Mouse (Mus musculus): ENCODE results near the gene Morc1. TPM values are rescaled to one million over a fixed set of nuclear protein-coding genes. Genes with fewer than 3 reads are reported as not detected.

Morc1 gene
- total RNA-seq (2014; fragmentation: Nextera tagmentation) = not detected in 2 replicates
- total RNA-seq (2017) = not detected in 2 replicates

GRCm38 (mm10) chr16:48431027-48431426 is at the start of gene Morc1:
Gene Morc1 (plus strand): TSS chr16:48431237.
- no peak for ATAC-seq (replicated peaks; ENCODE audit: poor library complexity, severe bottlenecking)

DNA sequence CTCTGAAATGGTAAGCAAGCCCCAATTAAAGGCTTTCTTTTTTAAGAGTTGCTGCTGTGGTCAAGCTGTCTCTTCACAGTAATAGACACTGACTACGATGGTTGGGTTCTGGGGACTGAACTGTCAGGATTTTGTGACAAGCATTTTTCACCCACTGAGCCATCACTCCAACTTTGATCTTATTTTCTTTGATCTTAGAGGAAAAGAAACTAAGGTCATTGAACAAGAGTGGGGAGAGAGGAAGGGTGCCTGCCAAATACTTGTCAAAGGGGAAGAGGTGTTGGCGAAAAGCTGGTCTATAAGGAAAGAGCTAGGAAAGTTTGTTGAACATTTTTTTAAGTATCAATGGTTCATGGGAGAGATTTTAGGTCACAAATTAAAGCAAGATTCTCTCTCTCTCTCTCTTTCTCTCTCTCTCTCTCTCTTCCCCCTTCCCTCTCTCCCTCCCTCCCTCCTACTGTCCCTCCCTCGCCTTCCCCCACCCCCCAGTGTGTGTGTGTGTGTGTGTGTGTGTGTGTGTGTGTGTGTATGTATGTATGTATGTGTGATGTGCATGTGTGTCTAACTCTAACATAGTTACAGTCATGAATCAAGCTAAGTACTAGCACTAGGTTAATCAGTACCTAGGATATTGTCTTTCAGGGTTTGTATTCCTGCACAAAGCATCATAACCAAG is 47.3 kb upstream of the Morc1 start:
- ATAC-seq (replicated peaks; ENCODE audit: poor library complexity, severe bottlenecking) = no peak

- no peak for ATAC-seq (replicated peaks; ENCODE audit: poor library complexity, severe bottlenecking)
These were observed 44.1 kb upstream of the Morc1 start for GRCm38 (mm10) chr16:48386982-48387381.

- ATAC-seq (replicated peaks; ENCODE audit: poor library complexity, severe bottlenecking) = no peak
These were observed 35.8 kb upstream of the Morc1 start for GRCm38 (mm10) chr16:48395278-48395677.

DNA sequence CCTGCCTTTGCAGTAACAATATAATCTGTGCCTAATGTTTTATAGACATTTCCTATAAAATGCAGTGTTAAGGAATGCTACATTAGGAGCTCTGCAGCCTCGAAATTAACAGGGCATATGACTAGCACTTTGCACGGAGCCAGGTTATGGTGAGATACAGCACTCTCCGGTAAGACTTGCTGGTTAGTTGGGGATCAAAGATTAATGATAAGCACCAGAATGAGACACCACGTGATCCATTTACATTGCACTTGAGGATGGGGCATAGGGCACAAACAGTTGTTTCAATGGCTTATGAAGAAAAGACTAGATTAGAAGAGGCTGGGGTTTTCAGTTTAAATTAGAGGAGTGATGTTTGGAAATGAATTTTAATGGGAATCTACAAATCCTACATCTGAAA is 28.1 kb upstream of the Morc1 start:
- ATAC-seq (replicated peaks; ENCODE audit: poor library complexity, severe bottlenecking) = no peak

DNA sequence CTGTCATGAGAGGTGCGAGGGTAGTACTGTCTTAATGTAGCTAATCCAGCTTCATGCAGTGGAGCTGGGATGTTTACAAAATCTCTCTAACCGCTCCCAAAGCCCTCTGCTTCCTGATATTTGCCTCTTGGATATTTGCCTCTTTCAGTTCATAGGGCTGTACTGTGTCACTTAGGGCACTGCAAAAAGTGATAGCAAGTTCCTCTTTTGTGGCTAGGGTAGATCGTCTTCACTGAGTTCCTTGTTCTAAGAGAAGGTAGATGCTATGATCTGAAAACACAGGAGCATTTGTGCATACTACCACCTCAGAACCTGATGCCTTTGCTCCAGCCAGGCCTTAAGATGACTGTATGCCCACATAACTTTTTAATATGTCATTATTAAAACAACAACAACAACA is 27.6 kb upstream of the Morc1 start:
- ATAC-seq (replicated peaks; ENCODE audit: poor library complexity, severe bottlenecking) = peak; percentile 67

- no peak for ATAC-seq (replicated peaks; ENCODE audit: poor library complexity, severe bottlenecking)
These were observed 27.0 kb upstream of the Morc1 start for GRCm38 (mm10) chr16:48404009-48404408.

DNA sequence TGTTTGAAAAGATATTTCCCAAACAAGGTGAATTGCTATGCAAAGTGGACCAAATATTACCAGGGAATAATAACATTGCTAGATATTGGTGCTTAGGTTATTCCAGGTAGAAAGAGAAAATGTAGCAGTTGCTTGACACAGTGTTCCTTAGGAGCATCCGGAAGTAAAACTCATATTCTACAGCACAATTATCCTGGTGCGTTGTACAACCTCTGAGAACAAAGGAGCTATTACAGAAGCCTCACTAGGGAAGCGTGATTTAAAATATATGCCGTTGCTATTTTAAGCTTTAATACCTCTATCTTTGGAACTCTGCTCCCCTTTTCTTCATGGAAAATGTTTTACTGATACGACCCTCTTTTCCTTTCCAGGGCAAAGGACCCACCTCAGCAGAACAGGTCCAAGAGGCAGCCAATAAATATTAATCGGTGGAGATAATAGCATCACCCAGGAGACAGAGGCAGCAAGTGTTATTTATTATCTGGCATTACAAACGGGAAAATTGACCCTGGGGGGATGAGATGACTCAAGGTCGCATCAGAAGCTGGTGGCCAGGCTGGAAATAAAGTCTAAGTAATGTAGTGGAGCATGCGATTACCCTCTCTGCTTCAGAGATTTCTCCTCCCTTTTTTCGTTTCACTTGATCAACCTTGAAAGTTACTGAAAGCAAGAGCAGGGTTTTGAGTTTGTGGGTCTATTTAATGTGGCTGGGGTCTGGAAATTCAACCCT is 25.2 kb upstream of the Morc1 start:
- ATAC-seq (replicated peaks; ENCODE audit: poor library complexity, severe bottlenecking) = no peak

DNA sequence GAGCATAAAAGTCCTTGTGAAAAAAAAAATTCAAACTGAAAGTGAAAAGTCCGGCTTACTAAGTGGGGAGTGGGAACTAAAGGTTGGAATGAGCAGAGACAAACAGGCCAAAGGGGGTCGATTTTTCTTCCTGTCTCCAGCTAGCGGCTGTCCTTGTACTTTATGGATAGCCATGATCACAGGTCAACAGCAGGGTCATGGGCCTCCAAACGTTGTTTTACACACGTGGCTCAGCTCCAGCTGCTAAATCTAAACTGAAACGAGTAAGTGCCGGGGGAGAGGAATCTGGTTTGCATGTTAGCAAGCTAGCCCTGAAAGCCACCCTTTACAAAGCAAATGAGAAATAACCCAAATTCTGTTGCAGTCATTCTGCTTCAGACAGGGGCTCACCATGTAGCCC is 21.5 kb upstream of the Morc1 start:
- no peak for ATAC-seq (replicated peaks; ENCODE audit: poor library complexity, severe bottlenecking)

GRCm38 (mm10) chr16:48410125-48410524 is 20.9 kb upstream of the Morc1 start:
- no peak for ATAC-seq (replicated peaks; ENCODE audit: poor library complexity, severe bottlenecking)

GRCm38 (mm10) chr16:48412246-48412645 is 18.8 kb upstream of the Morc1 start, which contains the start of gene Gm5485:
Gene Gm5485 (minus strand): TSS chr16:48412416.
- no peak for ATAC-seq (replicated peaks; ENCODE audit: poor library complexity, severe bottlenecking)

DNA sequence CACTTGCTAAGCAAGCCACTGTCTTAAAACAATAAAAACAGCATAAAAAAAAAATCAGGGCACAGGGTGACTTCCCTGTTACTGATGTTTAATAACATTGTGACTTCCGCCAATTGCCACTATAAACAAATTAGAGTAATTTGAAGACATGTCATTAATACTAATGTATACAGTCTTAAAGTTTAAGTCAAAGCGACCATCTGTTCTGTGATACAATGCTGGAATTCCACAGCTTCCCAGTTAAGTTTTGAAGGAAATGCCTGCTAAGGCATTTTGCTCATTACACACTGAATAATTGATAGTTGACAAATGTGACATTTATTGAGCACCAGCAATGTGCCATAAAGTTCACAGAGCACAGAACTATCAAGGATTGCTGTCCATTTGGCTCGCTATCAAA is 12.5 kb upstream of the Morc1 start:
- ATAC-seq (replicated peaks; ENCODE audit: poor library complexity, severe bottlenecking) = no peak

DNA sequence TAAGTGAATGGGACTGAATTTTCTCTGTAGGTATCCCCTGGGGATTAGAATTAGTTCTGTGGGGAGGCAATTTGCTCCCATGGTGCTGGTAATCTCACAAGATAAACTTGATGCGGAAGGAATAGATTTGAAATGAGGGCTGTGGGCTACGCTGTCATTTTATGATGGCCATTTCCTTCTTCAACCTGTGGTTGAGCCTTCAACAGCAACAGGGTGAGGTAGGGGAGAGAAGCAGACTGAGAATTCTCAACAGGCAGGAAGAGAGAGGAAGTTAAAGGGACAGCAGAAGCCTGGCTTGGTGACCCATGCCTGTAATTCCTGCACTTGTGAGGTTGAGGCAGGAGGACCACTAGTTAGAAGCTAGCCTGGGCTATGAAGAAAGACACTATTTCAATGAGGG is 12.0 kb upstream of the Morc1 start:
- ATAC-seq (replicated peaks; ENCODE audit: poor library complexity, severe bottlenecking) = no peak; the same call in 1 of the 2 replicates

DNA sequence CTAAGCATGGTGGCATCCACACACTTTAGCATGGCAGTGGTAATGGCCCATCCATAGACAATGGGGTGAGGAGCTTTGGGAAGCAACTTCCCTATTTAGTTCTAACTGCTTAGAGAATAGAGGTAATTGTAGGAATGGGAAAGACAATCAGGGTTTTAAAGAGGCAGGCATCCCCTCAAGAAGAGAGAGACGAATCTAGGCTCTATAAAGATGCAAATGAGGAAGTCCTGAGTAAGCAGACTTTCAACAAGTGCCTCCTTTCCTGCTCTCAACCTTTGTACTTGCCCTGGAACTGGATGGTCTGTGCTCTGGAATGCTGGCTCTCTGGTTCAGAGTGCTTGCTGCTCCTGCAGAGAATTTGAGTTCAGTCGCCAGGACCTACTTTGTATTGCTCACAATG is 8.5 kb upstream of the Morc1 start:
- ATAC-seq (replicated peaks; ENCODE audit: poor library complexity, severe bottlenecking) = no peak

DNA sequence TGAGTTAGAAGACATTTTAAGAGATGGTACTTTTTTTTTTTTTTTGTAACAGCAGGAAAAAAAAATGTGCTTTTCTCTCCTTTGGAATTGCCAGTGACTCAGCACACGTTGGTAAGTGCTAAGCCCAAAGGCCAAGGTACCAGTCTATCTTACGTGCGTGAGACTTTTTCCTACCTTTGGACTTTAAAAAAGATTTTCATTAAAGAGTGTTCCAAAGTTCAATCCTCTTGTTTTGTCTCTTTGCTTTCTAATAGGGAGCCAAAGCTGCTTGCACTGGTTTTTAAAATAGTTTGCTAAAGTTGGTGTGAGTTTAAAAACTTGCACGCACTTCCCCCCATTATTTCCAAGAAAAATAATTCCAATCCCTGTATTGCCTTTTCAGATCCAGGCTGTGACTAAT is 7.0 kb upstream of the Morc1 start:
- no peak for ATAC-seq (replicated peaks; ENCODE audit: poor library complexity, severe bottlenecking)

DNA sequence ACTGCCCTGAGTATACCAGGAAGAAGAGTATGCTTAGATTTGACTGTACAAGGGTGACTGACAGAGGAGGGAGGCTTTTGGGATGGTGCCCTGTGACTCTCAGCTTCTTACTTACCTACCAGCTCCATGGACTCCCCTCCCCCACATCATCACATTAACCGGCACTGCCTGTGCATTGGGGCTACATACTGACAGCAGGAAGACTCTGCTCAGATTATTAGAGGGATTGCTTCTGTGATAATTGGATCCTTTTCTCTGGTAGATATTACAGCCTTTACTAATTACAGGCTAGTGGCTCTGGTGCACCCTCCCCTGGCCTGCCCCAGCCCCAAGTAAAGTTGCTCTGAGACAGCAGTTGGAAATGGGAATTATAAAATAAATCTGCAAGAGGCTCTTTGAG is 1.6 kb upstream of the Morc1 start:
- ATAC-seq (replicated peaks; ENCODE audit: poor library complexity, severe bottlenecking) = no peak

DNA sequence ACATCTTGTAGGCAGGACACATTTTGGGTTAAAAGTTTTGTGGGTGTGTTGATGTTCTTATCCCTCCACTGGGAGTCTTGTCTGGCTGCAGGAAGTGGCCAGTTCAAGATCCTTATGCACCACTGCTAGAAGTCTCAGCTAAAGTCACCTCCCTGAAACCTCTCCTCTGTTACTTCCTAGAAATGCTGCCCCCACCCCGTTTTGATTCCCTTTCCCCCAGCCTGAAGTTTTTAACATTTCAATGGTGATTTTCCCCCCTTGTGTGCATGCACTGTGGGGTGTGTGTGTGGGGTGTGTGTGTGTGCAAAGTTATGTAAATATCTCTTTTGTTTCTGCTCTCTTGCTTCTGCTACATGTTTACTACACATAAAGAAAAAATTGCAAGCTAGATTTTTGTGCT is 4.4 kb downstream of the Morc1 start:
- no peak for ATAC-seq (replicated peaks; ENCODE audit: poor library complexity, severe bottlenecking)

DNA sequence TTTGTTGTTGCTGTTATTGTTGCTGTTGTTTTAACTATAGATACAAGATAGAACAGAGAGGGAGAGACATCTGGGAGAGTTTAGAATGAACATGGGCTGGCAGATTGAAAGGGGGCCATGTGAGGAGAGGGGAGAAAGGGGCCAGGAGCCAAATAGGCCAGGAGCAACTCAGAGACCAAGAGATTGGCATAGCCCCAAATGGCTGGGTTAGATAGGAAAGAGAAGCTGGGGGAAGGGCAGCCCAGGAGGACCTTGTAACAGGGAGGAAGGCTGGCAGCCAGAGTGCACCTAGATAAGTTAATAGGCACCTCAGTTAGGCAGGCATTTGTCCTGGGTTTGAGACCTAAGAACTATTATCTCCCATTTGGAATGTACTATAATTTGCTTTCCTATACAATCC is 6.4 kb downstream of the Morc1 start:
- no peak for ATAC-seq (replicated peaks; ENCODE audit: poor library complexity, severe bottlenecking)

DNA sequence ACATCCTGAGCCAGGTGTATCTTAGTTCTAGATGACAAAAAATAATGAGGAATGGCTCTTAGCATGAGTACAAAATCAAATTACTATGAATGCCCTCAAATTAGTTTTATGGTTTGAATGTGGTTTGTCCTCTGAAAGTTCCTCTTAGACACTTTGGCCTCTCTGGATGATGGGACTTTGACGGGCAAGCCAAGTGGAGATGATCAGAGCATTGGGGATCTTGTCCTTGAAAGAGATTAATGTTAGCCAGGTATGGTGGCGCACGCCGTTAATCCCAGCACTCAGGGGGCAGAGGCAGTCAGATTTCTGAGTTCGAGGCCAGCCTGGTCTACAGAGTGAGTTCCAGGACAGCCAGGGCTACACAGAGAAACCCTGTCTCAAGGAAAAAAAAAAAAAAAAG is 13.6 kb downstream of the Morc1 start:
- ATAC-seq (replicated peaks; ENCODE audit: poor library complexity, severe bottlenecking) = no peak

GRCm38 (mm10) chr16:48446161-48446925 is 15.3 kb downstream of the Morc1 start:
- no peak for ATAC-seq (replicated peaks; ENCODE audit: poor library complexity, severe bottlenecking)

- no peak for ATAC-seq (replicated peaks; ENCODE audit: poor library complexity, severe bottlenecking)
These were observed 22.2 kb downstream of the Morc1 start for GRCm38 (mm10) chr16:48453264-48453663.
